Mouse (Mus musculus) brain, adult 2 months (tissue): Measurements from ENCODE around the gene Tsga10.
A peak's percentile ranks its signal among the peaks of the same experiment; 100 is the strongest.

Source experiments
- DNase-seq: peaks from one replicate; pipeline ENCODE4 v3.0.0; 2011; ENCODE audit warnings: low read depth, low spot score

Tsga10 gene

DNA sequence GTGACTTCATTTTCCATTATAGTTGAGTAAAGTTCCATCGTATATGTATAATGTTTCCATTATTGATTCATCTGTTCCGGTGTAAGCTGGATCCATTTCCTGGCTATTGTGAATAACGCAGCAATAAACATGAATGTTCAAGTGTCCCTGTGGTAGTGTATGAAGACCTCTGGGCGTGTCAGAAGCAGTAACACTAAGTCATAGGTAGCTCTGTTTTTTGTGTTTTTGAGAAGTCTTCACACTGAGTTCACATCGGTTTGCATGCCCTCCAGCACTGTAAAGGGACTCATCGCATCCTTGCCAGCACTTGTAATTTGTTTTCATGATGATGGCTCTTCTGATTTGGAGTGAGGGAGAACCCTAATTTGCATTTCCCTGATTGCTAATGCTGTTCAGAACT lies at the start of gene Tsga10:
TSS of gene Tsga10 (minus strand) at position 144 of the 400 bp plus-strand sequence.
- no peak for DNase-seq

DNA sequence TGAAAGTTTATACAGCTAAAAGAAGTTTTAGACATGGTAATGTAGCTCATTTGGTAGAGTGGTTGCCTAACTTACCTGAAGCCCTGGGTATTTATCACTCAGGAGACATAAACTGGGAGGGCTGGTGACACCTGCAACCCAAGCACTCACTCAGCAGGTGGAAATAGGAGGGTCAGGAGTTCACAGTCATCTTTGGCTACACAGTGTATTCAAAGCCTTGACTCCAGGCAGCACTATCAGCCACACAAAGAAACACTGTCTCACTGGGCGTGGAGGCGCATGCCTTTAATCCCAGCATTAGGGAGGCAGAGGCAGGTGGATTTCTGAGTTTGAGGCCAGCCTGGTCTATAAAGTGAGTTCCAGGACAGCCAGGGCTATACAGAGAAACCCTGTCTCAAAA lies 46.5 kb upstream of the Tsga10 start:
- no peak for DNase-seq

DNA sequence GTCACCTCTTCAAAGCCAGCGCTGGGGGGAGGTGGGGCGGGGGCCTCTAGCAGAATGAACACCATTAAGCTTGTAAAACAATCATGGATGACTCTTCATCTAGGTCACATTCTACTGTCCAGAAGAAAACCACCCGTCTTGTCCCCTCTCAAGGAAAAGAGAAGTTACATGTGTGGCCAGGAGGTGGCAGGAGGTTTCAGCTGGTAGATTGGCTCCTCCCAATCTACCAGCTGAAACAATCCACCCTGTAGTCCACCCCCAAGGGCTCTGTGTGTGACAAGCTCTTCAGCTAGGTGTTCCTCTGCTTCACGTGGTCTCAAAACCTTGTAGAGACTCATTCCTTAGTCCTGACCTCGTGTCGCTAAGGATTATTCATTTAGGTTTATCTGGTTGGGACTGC lies 36.9 kb upstream of the Tsga10 start:
- peak; percentile 58 for DNase-seq

DNA sequence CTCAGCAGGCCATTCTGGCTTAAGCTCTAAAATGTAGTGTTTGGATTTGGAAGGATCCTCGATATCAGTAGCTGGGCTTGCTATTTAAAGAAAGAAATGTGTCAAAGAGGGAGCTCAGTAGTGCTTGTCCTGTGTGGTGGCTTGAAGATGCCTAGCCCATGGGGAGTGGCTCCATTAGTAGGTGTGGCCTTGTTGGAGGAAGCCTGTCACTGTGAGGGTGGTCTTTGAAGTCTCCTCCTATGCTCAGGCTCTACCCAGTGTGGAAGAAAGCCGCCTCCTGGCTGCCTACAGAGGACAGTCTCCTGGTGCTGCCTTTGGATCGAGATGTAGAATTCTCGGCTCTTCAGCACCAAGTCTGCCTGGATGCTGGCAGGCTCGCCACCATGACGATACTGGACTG lies 34.1 kb upstream of the Tsga10 start:
- peak; percentile 11 for DNase-seq

DNA sequence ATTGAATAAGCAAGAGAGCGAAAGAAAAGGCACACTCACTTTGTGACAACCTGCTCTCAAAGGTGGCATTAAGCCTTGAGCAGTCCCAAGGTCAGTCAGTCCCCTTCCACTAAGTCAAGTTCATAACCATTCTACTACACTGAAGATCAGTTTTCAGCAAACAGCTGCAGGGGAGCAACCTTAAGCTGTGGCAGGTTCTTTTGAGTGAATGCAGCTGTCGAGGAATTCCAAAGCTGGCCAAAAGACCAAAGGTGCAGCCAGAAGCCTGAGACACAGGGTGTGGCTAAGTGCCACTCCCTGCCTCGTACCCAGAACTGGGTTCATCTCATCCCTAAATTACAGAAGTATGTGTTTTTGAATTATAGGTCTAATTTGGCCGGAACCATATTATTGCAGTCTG lies 33.6 kb upstream of the Tsga10 start:
- no peak for DNase-seq

DNA sequence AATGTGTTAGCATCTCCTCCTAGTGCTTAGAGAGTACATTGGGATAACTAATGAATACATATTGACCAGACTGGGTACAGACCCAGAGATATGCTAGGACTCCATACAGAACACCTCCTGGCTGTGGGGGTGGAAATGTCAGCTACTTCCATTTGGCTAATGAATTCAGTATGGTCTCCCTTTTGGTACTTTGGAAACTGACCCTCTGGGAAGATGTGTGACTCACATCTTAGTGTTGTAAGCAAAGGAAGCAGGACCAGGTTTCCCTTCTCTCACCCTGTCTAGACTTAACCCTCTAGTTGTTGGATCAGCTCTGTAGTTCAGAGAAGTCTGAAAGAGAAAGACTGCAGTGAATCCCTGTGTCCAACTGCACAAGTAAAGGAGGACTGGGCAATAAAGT lies 28.4 kb upstream of the Tsga10 start:
- no peak for DNase-seq

DNA sequence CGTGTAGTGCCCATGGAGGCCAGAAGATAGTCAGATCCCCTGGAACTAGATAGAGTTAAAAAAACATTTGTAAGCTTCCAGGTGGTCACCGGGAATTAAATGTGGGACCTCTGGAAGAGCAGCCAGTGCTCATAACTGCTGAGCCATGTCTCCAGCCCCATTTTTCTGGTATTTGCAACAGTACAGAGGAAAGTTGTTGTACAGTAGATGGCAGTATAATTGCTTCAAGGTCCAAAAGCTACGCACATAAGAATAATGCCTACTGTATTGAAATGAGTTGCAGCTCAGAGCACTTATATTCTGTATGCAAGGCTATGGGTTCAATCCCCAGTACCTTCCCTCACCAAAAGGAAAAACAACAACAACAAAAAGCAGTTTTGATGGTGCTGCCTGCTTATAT lies 25.2 kb upstream of the Tsga10 start:
- DNase-seq: peak; percentile 16

DNA sequence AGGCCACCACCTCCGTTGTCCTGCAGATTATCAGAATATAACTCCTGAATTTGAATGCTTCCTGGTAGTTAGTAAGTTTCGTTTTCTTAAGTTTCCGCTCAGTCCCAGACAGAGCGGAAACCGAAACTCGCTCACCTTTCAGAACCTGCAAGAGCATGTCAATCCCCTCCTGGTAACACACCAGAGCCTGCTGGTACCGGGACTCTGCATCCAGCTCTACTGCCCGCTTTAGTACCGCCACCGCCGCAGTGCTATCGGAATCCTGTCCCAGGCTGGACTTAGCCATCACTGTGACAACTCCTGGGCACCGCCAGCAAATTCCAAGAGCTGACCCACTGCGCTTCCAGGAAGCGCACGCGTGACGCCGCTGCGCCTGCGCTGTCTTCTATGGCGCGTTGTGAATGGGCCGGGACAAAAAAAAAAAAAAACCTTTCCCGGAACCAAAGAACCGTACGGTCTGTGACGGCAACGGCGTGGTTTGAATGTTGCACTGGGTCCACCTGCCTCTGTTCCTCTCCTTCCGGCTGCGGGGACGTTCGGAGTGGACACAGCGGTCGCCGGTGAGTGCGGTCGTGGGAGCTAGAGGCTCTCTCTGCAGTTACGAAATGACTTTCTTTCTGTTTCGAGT lies 23.9 kb upstream of the Tsga10 start, which contains the start of the genes Mitd1 and Mrpl30:
TSS of gene Mitd1 (minus strand) at position 387 of the 628 bp plus-strand sequence.
TSS of gene Mrpl30 (plus strand) at position 453 of the 628 bp plus-strand sequence.
- DNase-seq: peak; percentile 97

DNA sequence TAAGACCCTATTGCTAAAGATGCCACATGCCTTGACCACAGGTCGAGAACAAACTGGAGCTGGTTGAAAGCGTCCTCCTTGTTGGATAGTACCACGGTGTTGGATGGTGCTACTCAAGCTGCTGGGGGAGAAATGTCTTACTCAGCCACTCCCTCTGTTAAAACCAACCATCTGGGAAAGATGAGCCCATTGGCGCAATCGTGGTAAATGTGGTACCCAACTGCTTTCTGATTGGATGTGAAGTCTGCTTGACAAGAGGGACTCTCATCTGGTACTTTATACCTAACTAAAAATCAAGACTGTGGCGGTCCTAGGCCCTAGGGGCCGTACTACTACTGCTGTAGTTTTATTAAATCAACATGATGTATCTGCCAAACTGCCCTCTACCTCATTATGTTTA lies 23.0 kb upstream of the Tsga10 start:
- DNase-seq: no peak

DNA sequence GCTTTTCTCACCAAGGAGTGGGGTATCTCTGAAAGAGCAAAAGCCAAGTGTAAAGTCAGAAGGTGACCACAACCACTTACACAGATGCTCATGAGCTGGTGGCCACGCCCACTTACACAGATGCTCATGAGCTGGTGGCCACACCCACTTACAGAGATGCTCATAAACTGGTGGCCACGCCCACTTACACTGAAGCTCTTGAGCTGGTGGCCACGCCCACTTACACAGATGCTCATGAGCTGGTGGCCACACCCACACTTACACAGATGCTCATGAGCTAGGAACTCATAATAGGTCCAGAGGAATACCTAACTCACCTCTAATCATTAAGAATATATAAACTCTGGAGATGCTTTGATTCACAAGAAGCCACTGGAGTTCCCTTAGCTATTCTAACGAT lies 18.2 kb upstream of the Tsga10 start:
- no peak for DNase-seq

DNA sequence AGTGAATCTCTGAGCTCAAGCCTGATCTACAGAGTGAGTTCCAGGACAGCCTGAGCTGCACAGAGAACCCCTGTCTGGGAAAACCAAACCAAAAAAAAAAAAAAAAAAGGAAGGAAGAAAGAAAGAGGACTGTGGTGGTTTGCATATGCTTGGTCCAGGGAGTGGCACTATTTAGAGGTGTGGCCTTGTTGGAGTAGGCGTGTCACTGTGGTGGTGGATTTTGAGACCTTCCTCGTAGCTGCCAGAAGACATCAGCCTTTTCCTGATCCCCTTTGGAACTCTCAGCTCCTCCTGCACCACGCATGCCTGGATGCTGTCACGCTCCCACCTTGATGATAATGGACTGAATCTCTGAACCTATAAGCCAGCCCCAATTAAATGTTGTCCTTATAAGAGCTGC lies 17.2 kb upstream of the Tsga10 start:
- DNase-seq: no peak

DNA sequence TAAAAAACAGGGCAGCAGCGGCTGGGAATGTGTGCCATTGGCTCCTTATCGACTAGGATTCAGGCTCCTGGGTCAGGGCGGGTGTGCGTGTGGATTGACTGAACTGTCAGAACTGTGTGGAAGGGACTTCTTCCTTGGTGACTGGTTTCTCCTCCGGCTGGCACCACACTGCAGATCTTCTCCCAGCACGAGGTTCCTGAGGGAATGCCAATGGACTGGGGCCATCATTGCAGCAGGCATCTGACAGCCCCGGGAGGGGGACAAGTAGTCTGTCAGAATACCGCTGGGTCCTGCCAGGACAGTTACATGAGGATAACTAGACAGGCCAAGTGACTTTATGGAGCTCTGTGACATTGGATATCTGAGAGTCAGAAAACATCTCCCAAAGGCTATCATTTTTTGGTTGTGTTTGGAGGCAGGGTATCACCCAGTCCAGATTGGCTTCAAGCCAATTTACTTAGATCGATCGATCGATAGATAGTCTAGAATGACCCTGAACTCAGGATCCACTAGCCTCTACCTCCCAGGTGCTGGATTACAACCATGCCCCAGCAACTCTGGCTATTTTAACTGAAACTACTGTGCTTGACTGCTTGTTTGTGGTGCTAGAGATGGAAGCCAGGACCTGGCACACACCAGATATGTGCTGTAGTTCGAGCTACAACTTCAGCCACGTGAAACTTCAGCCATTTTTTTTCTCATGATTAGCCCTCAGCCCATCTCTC lies 11.7 kb upstream of the Tsga10 start:
- DNase-seq: no peak

DNA sequence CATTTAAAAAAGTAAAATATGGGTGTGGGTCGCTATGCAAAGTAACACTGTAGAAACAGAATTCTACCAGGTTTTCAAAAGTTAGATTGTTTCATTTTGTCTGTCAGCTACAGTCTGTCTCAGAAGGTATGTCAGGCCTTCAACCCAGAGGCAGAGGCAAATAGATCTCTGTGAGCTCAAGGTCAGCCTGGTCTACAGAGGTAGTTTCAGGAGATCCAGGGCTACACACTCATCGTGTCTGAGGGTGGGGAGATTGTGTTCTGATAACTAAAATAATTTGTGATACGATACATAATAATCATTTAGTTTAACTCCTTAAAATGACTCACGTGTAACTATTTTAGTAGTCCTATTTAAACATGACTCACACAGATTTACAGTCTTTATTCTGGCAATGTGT lies 6.9 kb upstream of the Tsga10 start:
- DNase-seq: no peak

DNA sequence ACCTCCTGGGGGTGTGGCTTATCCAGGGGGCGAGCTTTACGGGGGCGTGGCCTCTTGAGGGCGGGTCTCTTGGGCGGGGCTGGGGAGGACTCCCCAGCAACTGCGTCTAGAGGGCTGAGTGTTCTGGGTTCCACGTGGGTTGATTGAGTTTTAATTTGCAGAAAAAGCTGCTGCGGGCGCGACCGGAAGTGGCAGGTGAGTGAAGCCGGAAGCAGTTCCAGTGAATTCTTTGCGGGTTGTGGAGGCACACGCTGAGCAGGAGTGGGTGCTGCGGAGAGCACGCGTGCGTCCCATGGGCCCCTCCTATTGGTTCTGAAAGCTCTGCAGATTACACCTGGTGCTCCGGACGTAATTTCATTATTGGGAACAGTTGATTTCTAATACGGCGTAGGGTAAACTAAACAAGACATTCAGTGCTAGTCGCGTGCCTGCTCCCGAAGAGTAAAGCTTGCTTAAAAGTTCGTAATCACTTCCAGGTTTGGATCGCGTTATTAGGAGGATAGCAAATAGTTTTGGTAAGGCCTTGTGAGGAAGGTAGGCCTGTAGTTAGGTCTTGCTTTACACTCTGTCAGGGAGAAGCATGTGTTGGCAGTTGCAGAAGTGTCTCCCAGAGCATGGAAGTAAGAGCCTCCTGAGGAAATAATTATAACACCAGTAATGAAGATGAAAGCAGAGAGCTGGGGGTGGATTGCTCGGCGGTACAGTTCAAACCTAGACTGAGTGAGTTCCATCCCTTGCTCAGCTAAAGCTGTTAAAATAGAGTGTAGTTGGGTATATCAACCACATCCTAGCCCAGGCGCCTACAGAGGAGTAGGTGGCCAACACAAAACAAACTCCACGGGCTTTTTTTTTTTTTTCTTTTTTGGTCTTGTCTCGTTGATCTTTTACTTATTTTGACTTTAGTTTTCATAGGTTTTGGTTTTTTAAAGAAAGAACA lies 6.2 kb upstream of the Tsga10 start:
- DNase-seq: peak; percentile 94

DNA sequence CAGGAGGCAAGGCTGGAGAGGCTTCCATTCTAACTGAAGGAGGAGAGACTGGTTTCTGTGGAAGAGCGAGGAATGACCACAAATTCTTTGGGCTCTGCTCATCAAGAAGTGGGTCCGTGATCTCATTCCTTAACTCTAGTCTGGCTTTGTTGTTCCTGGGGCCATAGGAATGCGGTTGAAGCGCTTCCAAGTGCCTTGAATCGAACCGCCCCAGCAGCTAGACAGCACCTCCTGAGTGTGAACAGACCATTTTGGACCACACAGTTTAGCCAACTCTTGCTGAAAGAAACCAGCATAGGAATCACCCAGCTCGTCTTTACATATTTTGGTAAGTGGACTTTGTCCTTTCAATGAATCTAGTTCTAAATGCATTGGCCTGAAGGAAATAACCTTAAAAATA lies 5.5 kb upstream of the Tsga10 start, which contains the start of gene Lipt1:
TSS of gene Lipt1 (plus strand) at position 35 of the 400 bp plus-strand sequence.
- DNase-seq: no peak

DNA sequence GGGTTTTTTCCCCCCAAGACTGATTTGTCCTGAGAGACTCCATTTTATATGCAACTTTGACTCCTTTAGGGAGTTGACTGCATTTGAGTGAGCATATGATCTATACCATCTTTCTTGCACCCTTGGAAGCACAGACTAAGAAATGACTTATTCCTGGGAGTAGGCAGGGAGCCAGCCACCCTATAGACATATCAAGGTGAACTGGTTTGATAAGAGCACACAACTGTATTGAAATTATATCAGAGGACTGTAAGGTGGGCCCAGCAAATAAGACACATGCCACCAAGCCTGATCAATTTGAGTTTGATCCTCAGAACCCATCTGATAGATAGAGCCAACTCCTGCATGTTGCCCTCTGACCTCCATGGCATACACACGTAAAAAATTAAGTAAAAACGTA lies 3.1 kb upstream of the Tsga10 start:
- DNase-seq: no peak

DNA sequence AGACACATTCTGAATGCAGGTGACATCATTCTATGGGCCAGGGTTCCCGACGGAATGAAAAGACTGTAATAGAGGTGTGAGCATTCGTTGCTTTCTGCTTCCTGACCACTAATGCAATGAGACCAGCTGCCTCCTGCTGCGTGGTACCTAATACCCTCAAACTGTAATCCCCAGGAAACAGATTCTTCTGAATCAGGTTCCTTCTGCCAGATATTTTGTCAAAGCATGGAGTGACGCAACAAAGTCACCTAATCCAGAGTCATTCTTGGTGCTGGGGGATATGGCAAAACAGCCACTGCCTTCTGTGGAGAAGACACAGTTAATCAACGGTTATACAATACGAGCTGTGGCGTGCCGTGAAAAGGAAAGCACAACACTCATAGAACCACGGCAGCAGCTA lies 2.4 kb upstream of the Tsga10 start:
- DNase-seq: no peak

DNA sequence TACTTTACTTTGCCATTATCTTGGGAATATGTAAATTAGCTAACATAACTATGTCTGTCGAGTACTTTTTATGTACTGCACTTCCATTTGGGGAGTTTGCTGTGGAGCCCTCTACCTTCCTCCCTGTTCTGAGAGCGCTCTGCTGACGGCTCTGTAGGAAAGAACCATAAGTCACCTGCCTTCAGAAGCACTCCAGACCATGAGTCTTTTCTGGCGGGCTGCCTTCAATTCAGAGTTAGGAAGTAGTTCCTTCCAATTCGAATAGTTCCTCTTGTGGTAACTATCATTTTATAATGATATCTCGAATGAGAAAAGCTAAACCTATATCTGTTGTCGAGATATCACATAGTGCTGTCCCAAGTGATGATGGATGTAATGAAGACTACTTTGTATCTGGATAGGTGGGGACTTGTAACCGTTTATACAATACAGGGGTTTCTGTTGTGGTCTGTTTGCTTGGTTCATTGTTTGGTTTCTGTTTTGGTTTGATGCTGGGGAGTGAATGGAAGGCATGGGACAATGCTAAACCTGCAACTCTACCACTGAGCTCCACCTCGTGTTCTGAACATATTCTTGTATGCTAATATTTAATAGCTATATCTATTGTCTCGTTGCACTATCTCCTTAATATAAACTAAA lies 1.6 kb upstream of the Tsga10 start:
- no peak for DNase-seq

DNA sequence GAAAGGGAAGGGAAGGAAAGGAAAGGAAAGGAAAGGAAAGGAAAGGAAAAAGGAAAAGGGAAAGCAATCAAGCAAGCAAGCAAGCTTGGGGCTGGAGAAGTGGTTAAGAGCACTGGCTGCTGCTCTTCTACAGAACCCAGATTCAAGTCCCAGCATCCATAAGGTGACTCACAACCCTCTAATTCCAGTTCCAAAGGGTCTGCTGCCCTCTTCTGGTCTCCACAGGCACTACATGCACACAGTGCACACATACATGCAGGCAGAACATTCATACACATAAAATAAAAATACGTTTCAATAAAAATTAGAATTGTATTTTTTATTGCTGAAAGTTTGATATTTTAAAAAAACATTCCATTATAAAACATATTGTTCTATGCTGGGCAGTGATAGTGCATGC lies 827 bp upstream of the Tsga10 start:
- DNase-seq: peak; percentile 55

DNA sequence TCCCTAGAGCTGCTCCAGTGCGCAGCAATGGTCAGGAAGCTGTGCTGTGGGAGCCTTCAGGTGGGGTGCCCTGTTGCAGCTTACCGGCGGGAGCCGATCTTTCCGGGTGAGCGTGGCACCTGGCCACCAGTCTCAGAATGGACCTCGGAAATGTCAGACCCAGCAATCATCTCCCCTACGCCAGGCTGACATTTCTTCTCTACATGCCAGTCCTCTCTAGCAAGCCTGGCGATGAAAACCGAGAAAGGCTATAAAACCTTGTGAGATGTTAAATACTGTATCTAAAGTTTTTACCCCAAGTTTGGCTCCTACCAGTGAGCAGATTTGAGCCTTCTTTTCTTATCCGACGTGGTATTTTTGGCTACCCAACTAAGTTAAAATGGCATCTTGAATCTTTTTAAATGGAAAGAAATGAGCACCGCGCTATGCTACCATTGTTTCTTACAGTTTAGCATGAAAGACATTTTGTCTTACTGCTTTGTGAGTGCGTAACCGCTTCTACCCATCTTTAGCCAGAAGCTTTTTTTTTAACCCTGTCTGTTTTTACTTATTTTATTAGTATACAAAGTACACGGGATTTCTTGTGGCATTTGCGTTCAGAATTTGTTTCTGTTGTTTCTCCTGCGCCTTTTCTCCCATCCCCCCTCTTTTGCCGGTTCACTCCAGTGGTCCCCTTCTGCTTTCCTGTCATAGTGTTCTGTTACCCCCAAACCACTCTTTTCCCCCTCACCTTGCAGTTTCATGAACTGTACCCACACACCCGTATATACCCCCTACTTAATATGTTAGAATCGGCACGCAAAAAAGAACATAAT lies 621 bp downstream of the Tsga10 start:
- peak; percentile 16 for DNase-seq
